Mouse (Mus musculus): ENCODE measurements around the gene Hist1h2br. TPM values are rescaled to one million over a fixed set of nuclear protein-coding genes. Genes with fewer than 3 reads are reported as not detected.
"Not testable (repeated sequence)": the region's sequence is repeated elsewhere in the genome, so short reads cannot be mapped to it uniquely, and the experiment has no call there.

Gene Hist1h2br
- 1.3 and 2.1 TPM in 2 replicates for polyA plus RNA-seq (2012; rRNA removed)

- H3K27ac ChIP-seq (ENCODE audit: insufficient read depth, low read depth, low read length); DNase-seq; H3K36me3 ChIP-seq (ENCODE audit: control insufficient read depth, insufficient read depth, low read length); H3K27me3 ChIP-seq (replicated peaks; ENCODE audit: control insufficient read depth, insufficient read depth, low read length); H3K4me3 ChIP-seq (ENCODE audit: insufficient read depth, low read depth, low read length); H3K4me1 ChIP-seq (ENCODE audit: control insufficient read depth, insufficient read depth, low read length): not testable (repeated sequence)
- no CpG with 5 or more reads among the region's 24 CpGs for WGBS
These were observed at the start of gene Hist1h2br, which contains the start of gene Hist1h2ap for GRCm38 (mm10) chr13:21833461-21833860. TSS of gene Hist1h2br (plus strand) at chr13:21833743. TSS of gene Hist1h2ap (minus strand) at chr13:21833507.

GRCm38 (mm10) chr13:21784311-21784710 is 49.2 kb upstream of the Hist1h2br start:
- H3K4me3 ChIP-seq (ENCODE audit: insufficient read depth, low read depth, low read length): no peak overlapping the region
- H3K36me3 ChIP-seq (ENCODE audit: control insufficient read depth, insufficient read depth, low read length): no peaks in the 10 kb centered on the region
- TF ChIP-seq CTCF (conservative IDR thresholded peaks at IDR 0.05; ENCODE audit: insufficient read depth, insufficient read length, low read depth, low read length): no peak
- no peak for TF ChIP-seq POLR2A (IDR thresholded peaks at IDR 0.05; ENCODE audit: low read depth, low read length)
- WGBS: 58% methylated on average over 6 of the region's 6 CpGs
- H3K4me1 ChIP-seq (ENCODE audit: control insufficient read depth, insufficient read depth, low read length): no peaks in the 10 kb centered on the region; the same call in 1 of the 2 replicates
- H3K27me3 ChIP-seq (replicated peaks; ENCODE audit: control insufficient read depth, insufficient read depth, low read length): no peaks in the 10 kb centered on the region; the same call in none of the 2 replicates
- H3K27ac ChIP-seq (ENCODE audit: insufficient read depth, low read depth, low read length): no peak overlapping the region
- no peak for DNase-seq

- Histone ChIP-seq H3K27me3 (replicated peaks; ENCODE audit: control insufficient read depth, insufficient read depth, low read length) (no peaks in the 10 kb centered on the region; the same call in none of the 2 replicates), H3K36me3 (ENCODE audit: control insufficient read depth, insufficient read depth, low read length) (no peaks in the 10 kb centered on the region), H3K4me1 (ENCODE audit: control insufficient read depth, insufficient read depth, low read length) (no peaks in the 10 kb centered on the region), H3K27ac (ENCODE audit: insufficient read depth, low read depth, low read length) (no peak overlapping the region), H3K4me3 (ENCODE audit: insufficient read depth, low read depth, low read length) (no peak overlapping the region)
- no peak for DNase-seq
- WGBS: 21% methylated on average over 8 of the region's 8 CpGs
- no peak for TF ChIP-seq CTCF (conservative IDR thresholded peaks at IDR 0.05; ENCODE audit: insufficient read depth, insufficient read length, low read depth, low read length)
- no peak for TF ChIP-seq POLR2A (IDR thresholded peaks at IDR 0.05; ENCODE audit: low read depth, low read length)
These were observed 47.2 kb upstream of the Hist1h2br start for GRCm38 (mm10) chr13:21786189-21786898.

- H3K4me1 ChIP-seq (ENCODE audit: control insufficient read depth, insufficient read depth, low read length); H3K27me3 ChIP-seq (replicated peaks; ENCODE audit: control insufficient read depth, insufficient read depth, low read length); H3K27ac ChIP-seq (ENCODE audit: insufficient read depth, low read depth, low read length); H3K36me3 ChIP-seq (ENCODE audit: control insufficient read depth, insufficient read depth, low read length): not testable (repeated sequence)
- WGBS: under 1% methylated on average over 43 of the region's 63 CpGs
- peak within 1 kb of the TSS; percentile 40 for H3K4me3 ChIP-seq (ENCODE audit: insufficient read depth, low read depth, low read length)
- peak; percentile 95 for DNase-seq
These were observed 46.5 kb upstream of the Hist1h2br start, which contains the start of the genes Hist1h2an and Hist1h2bp for GRCm38 (mm10) chr13:21786899-21787629. TSS of gene Hist1h2an (minus strand) at chr13:21787218. TSS of gene Hist1h2bp (plus strand) at chr13:21787461.

GRCm38 (mm10) chr13:21787760-21788593 is 45.6 kb upstream of the Hist1h2br start:
- no peak for TF ChIP-seq CTCF (conservative IDR thresholded peaks at IDR 0.05; ENCODE audit: insufficient read depth, insufficient read length, low read depth, low read length)
- no peak for TF ChIP-seq POLR2A (IDR thresholded peaks at IDR 0.05; ENCODE audit: low read depth, low read length)
- Histone ChIP-seq H3K27me3 (replicated peaks; ENCODE audit: control insufficient read depth, insufficient read depth, low read length) (no peaks in the 10 kb centered on the region; the same call in none of the 2 replicates), H3K27ac (ENCODE audit: insufficient read depth, low read depth, low read length) (no peak overlapping the region), H3K36me3 (ENCODE audit: control insufficient read depth, insufficient read depth, low read length) (no peaks in the 10 kb centered on the region), H3K4me1 (ENCODE audit: control insufficient read depth, insufficient read depth, low read length) (no peaks in the 10 kb centered on the region), H3K4me3 (ENCODE audit: insufficient read depth, low read depth, low read length) (no peak overlapping the region)
- DNase-seq: no peak
- WGBS: 43% methylated on average over 17 of the region's 21 CpGs

- WGBS: 57% methylated on average over 6 of the region's 6 CpGs
- DNase-seq: no peak
- Histone ChIP-seq H3K27ac (ENCODE audit: insufficient read depth, low read depth, low read length) (no peak overlapping the region), H3K27me3 (replicated peaks; ENCODE audit: control insufficient read depth, insufficient read depth, low read length) (no peaks in the 10 kb centered on the region; the same call in 1 of the 2 replicates), H3K4me3 (ENCODE audit: insufficient read depth, low read depth, low read length) (no peak overlapping the region), H3K4me1 (ENCODE audit: control insufficient read depth, insufficient read depth, low read length) (no peaks in the 10 kb centered on the region), H3K36me3 (ENCODE audit: control insufficient read depth, insufficient read depth, low read length) (no peaks in the 10 kb centered on the region)
- no peak for TF ChIP-seq CTCF (conservative IDR thresholded peaks at IDR 0.05; ENCODE audit: insufficient read depth, insufficient read length, low read depth, low read length)
- TF ChIP-seq POLR2A (IDR thresholded peaks at IDR 0.05; ENCODE audit: low read depth, low read length): no peak
These were observed 43.6 kb upstream of the Hist1h2br start for GRCm38 (mm10) chr13:21789925-21790324.

Measured in kidney, adult 2 months (tissue).